Mouse (Mus musculus) bone marrow, adult 2 months (tissue): Measurements from ENCODE around the gene Phgr1.

ENCODE experiments used
- CTCF ChIP-seq: fragments of 200-500 bp; IDR thresholded peaks from 2 replicates; pipeline ENCODE4 v1.5.1; 2011; ENCODE audit warnings: low read length, control low read depth; ENCODE audit not compliant: control insufficient read depth, insufficient read depth
- POLR2A ChIP-seq: fragments of 200-500 bp; IDR thresholded peaks from 2 replicates; pipeline ENCODE4 v1.6.1; 2011; ENCODE audit warnings: low read depth, mild to moderate bottlenecking, control low read depth, low read length, borderline replicate concordance; ENCODE audit not compliant: control insufficient read depth

GRCm38 (mm10) chr2:118750476-118750875, 22.1 kb upstream of the Phgr1 start:
- no peak for TF ChIP-seq POLR2A
- no peak for TF ChIP-seq CTCF
